Mouse (Mus musculus): Measurements from ENCODE around the gene Pitpnm1. TPM values are rescaled to one million over a fixed set of nuclear protein-coding genes. Genes with fewer than 3 reads are reported as not detected.
"Not testable (repeated sequence)": the region's sequence is repeated elsewhere in the genome, so short reads cannot be mapped to it uniquely, and the experiment has no call there.

The Pitpnm1 gene
- total and polyA plus RNA-seq, 3 experiments, result 25.3 to 51.2 TPM; not detected in 1

DNA sequence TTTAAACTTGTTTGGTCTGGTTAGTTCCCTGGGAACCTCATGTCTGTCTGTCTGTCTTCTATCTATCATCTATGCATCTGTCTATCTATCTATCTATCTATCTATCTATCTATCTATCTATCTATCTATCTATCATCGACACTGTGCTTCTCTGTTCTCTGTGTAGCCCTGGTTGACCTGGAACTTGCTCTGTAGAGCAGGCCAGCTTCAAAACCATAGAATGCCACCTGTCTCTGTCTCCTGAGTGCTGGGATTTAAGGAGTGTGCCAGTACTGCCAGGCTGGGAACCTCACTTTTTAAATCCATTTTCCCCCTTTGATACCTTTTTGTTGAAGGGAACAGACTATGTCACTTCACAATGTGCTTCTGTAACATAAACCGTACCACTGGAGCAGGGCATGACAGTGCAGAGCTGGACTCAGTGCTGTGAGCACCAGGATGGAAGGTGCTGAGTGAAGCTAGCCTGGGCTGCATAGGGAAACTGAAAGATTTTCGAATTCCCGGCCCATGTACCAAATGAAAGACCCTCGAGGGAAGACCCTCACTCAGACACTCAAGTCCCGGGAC lies 38.8 kb upstream of the Pitpnm1 start:
- H3K4me3 ChIP-seq (ENCODE audit: control insufficient read depth in 1 of 2, insufficient read depth in 1 of 2, low read depth in 2 of 2, low read length in 2 of 2), result no peak overlapping the region
- H3K27ac ChIP-seq (ENCODE audit: control insufficient read depth, low read depth, low read length), result no peak overlapping the region
- DNase-seq (ENCODE audit: low read depth, low spot score), result no peak

DNA sequence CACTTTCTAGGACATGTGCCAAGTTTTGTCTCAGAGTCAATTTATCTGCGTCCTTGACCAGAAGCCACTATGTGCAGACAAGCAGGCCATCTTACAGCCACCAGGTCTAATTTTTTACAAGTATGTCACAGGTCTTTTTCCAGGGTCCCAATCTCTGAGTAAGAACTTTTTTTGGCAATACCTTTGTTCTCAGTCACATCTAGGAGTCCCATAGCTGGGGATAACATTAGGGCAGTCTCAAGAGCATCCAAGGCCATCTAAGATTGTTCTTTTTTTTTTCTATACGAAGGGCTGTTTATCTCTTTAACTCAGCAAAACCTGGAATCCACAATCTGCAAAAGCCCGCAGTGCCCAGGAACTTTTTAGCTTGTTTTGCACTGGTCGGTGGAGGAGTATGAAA lies 36.4 kb upstream of the Pitpnm1 start:
- not testable (repeated sequence) for H3K9me3 ChIP-seq (replicated peaks; ENCODE audit: insufficient read depth, low read length); H3K9ac ChIP-seq (ENCODE audit: control insufficient read depth, low read depth, low read length, poor library complexity, severe bottlenecking); DNase-seq (ENCODE audit: low read depth, low spot score); H3K79me2 ChIP-seq (ENCODE audit: control insufficient read depth, insufficient read depth, low read length, poor library complexity); H3K36me3 ChIP-seq (ENCODE audit: control insufficient read depth in 1 of 2, insufficient read depth in 2 of 2, low read length in 2 of 2); H3K27me3 ChIP-seq (ENCODE audit: control insufficient read depth in 1 of 2, insufficient read depth in 2 of 2, low read length in 2 of 2); H3K4me3 ChIP-seq (ENCODE audit: control insufficient read depth in 1 of 2, insufficient read depth in 1 of 2, low read depth in 2 of 2, low read length in 2 of 2)
- Histone ChIP-seq H3K27ac (ENCODE audit: control insufficient read depth, low read depth, low read length) (peak overlapping the region; percentile 36; the same call in 1 of the 2 replicates), H3K4me1 (ENCODE audit: control insufficient read depth in 1 of 2, insufficient read depth in 2 of 2, low read length in 2 of 2) (peaks cover 3 to 10% of the 10 kb centered on the region in 2 experiments; a peak in 3 of 4 replicates)

More for the DNA sequence above, 38.8 kb upstream of the Pitpnm1 start:
- Histone ChIP-seq H3K79me2 (ENCODE audit: control insufficient read depth, insufficient read depth, low read length, poor library complexity) (no peaks in the 10 kb centered on the region), H3K4me1 (ENCODE audit: control insufficient read depth in 1 of 2, insufficient read depth in 2 of 2, low read length in 2 of 2) (peaks cover 3 to 10% of the 10 kb centered on the region in 2 experiments; a peak in 3 of 4 replicates), H3K9me3 (replicated peaks; ENCODE audit: insufficient read depth, low read length) (no peaks in the 10 kb centered on the region), H3K27me3 (ENCODE audit: control insufficient read depth in 1 of 2, insufficient read depth in 2 of 2, low read length in 2 of 2) (no peaks in the 10 kb centered on the region), H3K9ac (ENCODE audit: control insufficient read depth, low read depth, low read length, poor library complexity, severe bottlenecking) (no peak overlapping the region), H3K36me3 (ENCODE audit: control insufficient read depth in 1 of 2, insufficient read depth in 2 of 2, low read length in 2 of 2) (peaks cover 0 to 2% of the 10 kb centered on the region in 2 experiments; a peak in 2 of 4 replicates)
- no peak for TF ChIP-seq TBP (IDR thresholded peaks at IDR 0.05; ENCODE audit: low read depth, low read length)
- no peak for TF ChIP-seq TAL1 (IDR thresholded peaks at IDR 0.05; ENCODE audit: low read length)
- peak; percentile 13; the same call in 1 of the 2 replicates for TF ChIP-seq GATA1 (IDR thresholded peaks at IDR 0.05; ENCODE audit: low read depth, low read length)

DNA sequence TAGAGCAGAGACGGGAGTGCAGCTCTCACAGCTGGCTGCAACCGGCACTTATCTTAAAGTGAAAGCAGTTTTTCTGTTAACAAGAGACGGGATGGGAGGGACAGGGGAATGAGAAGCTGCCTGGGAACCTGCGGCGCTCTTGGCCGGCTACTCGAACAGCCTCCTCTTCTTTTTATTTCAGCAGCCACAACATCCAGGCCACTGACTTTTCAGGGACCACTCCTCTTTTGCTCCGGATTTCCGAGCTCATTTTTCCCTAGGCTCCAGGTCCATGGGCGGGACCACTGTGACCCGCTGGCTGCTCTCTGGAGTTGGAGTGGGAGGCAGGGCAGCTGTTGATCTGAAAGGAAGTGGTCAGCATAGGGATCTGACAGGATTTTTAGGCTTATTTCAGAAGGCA lies 35.3 kb upstream of the Pitpnm1 start:
- H3K9ac ChIP-seq (ENCODE audit: control insufficient read depth, low read depth, low read length, poor library complexity, severe bottlenecking); DNase-seq (ENCODE audit: low read depth, low spot score): not testable (repeated sequence)

DNA sequence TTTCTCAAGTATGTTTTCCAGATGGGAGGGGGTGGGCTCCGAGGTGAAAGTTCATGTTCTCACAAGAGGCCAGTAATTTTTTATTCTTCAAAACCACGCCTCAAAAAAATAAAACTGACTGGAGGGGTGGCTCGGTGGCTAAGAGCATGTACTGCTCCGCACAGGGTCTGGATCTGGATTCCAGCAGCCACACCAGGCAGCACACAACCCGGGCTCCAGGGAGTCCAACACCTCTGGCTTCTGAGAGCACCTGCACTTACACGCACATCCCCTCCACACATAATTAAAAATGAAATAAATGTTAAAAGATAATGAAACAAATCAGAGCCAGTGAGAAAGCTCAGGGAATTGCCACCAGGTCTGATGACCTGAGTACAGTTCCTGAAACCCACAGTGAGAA lies 33.5 kb upstream of the Pitpnm1 start:
- no peaks in the 10 kb centered on the region for H3K79me2 ChIP-seq (ENCODE audit: control insufficient read depth, insufficient read depth, low read length, poor library complexity)
- no peak overlapping the region for H3K4me3 ChIP-seq (ENCODE audit: control insufficient read depth in 1 of 2, insufficient read depth in 1 of 2, low read depth in 2 of 2, low read length in 2 of 2)
- TF ChIP-seq MXI1 (IDR thresholded peaks at IDR 0.05; ENCODE audit: low read depth, low read length) (no peak), NRF1 (IDR thresholded peaks at IDR 0.05; ENCODE audit: insufficient read depth, low read depth, low read length, poor library complexity, severe bottlenecking) (no peak), EP300 (IDR thresholded peaks at IDR 0.05; ENCODE audit: low read depth in 1 of 2, low read length in 2 of 2) (no peak), MAFK (IDR thresholded peaks at IDR 0.05; ENCODE audit: borderline replicate concordance, low read depth, low read length) (no peak), TAL1 (IDR thresholded peaks at IDR 0.05; ENCODE audit: low read length) (no peak), NELFE (IDR thresholded peaks at IDR 0.05; ENCODE audit: low read depth, low read length) (no peak), ZNF384 (IDR thresholded peaks at IDR 0.05; ENCODE audit: low read depth, low read length) (no peak), MYB (IDR thresholded peaks at IDR 0.05; ENCODE audit: low read depth, low read length) (no peak), ZMIZ1 (IDR thresholded peaks at IDR 0.05; ENCODE audit: low read depth, low read length) (no peak), POLR2AphosphoS5 (IDR thresholded peaks at IDR 0.05; ENCODE audit: borderline replicate concordance, low read depth, low read length) (no peak), SMC3 (IDR thresholded peaks at IDR 0.05; ENCODE audit: low read depth, low read length) (no peak), RCOR1 (IDR thresholded peaks at IDR 0.05; ENCODE audit: low read depth, low read length) (no peak), HCFC1 (IDR thresholded peaks at IDR 0.05; ENCODE audit: low read depth, low read length) (no peak), CHD1 (IDR thresholded peaks at IDR 0.05; ENCODE audit: low read depth, low read length) (no peak), MEF2A (IDR thresholded peaks at IDR 0.05; ENCODE audit: extremely low read depth, insufficient replicate concordance, low read depth, low read length, poor library complexity, severe bottlenecking) (no peak)
- DNase-seq (ENCODE audit: low read depth, low spot score), result no peak
- H3K9ac ChIP-seq (ENCODE audit: control insufficient read depth, low read depth, low read length, poor library complexity, severe bottlenecking), result no peak overlapping the region
- H3K27me3 ChIP-seq (ENCODE audit: control insufficient read depth in 1 of 2, insufficient read depth in 2 of 2, low read length in 2 of 2), result peaks cover 0 to 2% of the 10 kb centered on the region in 2 experiments; a peak in 2 of 4 replicates
- H3K4me1 ChIP-seq (ENCODE audit: control insufficient read depth in 1 of 2, insufficient read depth in 2 of 2, low read length in 2 of 2), result peaks cover 0 to 3% of the 10 kb centered on the region in 2 experiments; a peak in 1 of 4 replicates
- H3K27ac ChIP-seq (ENCODE audit: control insufficient read depth, low read depth, low read length), result no peak overlapping the region
- no peaks in the 10 kb centered on the region for H3K36me3 ChIP-seq (ENCODE audit: control insufficient read depth in 1 of 2, insufficient read depth in 2 of 2, low read length in 2 of 2)
- no peaks in the 10 kb centered on the region for H3K9me3 ChIP-seq (replicated peaks; ENCODE audit: insufficient read depth, low read length)

More for the DNA sequence above, 35.3 kb upstream of the Pitpnm1 start:
- not testable (repeated sequence) for H3K79me2 ChIP-seq (ENCODE audit: control insufficient read depth, insufficient read depth, low read length, poor library complexity); H3K36me3 ChIP-seq (ENCODE audit: control insufficient read depth in 1 of 2, insufficient read depth in 2 of 2, low read length in 2 of 2); H3K4me1 ChIP-seq (ENCODE audit: control insufficient read depth in 1 of 2, insufficient read depth in 2 of 2, low read length in 2 of 2); H3K27ac ChIP-seq (ENCODE audit: control insufficient read depth, low read depth, low read length); H3K27me3 ChIP-seq (ENCODE audit: control insufficient read depth in 1 of 2, insufficient read depth in 2 of 2, low read length in 2 of 2); H3K4me3 ChIP-seq (ENCODE audit: control insufficient read depth in 1 of 2, insufficient read depth in 1 of 2, low read depth in 2 of 2, low read length in 2 of 2); H3K9me3 ChIP-seq (replicated peaks; ENCODE audit: insufficient read depth, low read length)
